Mouse (Mus musculus): ENCODE results near the gene Pdk3.

DNA sequence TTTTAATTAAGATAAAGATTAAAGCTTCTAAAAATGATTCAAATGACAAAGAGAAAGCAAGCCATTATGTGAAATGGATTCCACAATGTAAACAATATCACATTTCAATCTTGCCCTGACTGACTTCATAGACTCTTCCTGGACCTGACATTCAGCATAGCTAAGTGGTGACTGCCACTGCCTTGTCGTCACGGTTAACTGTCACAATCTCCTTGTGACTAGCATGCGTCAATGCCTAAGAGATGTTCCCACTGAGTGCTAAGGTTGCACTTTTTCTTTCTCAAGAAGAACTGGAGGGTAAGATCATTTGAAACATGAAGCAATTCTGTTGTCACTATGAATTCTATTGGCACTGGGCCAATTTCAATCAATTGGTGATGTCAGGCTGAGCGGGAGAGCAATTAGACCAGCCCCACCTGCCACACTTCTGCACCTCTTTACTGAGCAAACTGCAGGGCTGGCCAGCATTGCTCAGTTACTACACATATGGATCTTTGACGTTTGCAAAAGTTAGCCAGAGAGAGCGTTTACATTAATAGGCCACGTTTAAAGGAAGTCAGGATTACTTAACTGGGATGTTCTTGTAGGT lies 75.0 kb downstream of the Pdk3 start:
- TF ChIP-seq CTCF (IDR thresholded peaks at IDR 0.05; ENCODE audit: low read depth) (no peak), EP300 (IDR thresholded peaks at IDR 0.05; ENCODE audit: low read depth) (no peak)

Measured in liver, embryonic 14.5 days (tissue).